Mouse (Mus musculus): Measurements from ENCODE around the gene Btbd17.

Gene Btbd17

DNA sequence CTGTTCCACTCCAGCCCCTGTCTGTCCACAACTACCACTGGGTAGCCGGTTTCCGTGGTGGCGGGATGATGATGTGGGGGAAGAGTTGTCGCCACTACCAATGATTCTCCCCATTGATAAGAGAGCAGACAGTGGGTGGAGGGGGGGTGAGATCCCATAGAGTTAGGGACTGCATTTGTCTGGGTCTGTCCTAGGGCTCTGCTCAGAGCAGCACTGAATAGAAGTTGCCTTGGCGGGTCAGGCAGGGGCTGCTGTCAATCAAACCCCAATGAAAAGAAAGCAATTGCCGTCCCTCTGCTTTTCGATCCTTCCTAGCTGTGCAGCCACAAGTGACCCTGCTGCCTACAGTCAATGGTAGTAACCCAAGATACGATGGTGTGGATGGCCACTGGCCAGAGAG is 8.2 kb upstream of the Btbd17 start:
- no peak for DNase-seq (ENCODE audit: low spot score in 2 of 2)

DNA sequence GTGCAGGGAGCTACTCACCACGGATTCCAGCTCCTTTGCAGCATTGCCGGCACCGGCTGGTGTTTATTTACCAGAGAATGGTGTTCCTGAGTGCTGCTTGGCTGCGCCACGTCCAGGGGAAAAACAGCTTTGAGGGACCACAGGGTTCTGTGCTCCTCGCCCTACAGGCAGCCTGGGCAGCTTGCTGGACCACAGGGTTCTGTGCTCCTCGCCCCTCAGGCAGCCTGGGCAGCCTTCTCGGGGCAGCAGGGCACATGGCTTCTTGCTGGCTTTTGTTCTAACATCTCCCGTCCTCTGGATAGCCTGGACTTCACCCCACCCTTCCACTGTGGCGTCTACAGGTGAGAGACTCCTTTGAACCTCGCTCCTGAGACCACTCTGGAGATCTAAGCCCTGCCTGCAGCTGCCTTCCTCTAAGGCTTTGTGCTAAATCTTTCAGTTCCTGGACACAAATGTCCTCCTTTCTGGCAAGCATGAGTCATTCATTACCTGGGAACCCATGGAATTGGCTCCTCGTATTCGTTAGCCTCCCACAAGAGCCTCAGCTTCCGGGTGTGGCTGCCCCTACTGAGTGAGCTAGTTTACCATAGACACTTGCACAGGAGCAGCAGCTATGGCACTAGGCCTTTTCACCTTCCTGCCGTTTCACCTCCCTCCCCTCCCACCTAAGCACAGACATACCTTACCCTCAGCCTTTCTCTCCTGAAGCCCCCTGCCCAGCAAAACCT is 7.0 kb upstream of the Btbd17 start:
- no peak for DNase-seq (ENCODE audit: low spot score in 2 of 2)

DNA sequence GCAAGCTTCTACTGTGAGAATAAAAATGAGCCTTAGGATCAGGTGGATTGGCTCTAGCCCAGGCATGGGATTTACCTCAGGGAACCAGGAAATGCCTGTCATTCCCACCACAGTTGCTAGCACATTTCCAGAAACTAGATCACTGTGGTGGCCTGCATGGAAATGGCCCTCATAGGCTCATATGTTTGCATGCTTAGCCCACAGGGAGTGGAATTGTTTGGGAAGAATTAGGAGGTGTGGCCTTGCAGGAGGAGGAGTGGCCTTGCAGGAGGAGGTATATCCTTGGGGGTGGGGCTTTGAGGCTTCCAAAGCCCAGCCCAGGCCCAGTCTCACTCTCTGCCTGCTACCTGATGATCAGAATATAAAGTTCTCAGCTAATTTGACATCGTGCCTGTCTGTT is 6.2 kb upstream of the Btbd17 start:
- DNase-seq (ENCODE audit: low spot score in 2 of 2) = no peak

DNA sequence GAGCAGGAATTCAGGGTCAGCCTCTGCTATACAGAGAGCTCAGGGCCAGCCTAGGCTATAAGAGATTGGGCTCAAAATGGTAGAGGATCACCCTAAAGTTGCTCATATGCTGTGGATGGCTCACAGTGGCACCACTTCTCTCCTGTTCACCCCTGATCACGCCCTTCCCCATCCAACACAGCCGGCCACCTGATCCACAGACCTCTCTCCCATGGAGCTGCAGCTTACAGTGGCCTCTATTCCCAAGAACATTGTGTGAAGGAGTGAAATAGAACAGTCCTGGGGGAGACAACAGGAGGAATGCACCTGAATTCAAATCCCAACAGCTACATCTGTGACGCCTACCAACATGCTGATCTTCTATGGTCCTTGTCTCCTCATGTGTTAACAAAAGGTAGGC is 2.9 kb upstream of the Btbd17 start, which contains the start of gene Gpr142:
TSS of gene Gpr142 (plus strand) at position 301 of the 400 bp plus-strand sequence.
- DNase-seq (ENCODE audit: low spot score in 2 of 2) = no peak

DNA sequence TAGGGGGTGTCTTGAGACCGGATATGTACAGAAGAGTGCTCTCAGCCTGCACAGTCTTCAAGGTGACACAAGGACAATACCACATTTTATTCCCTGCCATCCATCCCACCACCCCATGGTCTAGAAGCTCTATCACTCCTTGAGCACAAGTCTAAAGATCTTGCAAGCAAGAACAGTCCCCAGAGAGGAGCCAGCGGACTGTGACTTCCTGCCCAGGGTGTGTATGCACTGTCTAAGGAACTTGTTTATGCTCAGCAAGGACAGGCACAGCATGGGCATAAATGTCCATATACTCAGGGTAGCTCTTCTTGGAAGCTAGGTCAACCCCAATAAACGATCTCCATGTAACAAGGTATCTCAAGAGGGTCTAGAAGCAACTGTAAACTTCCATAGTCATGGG is 2.2 kb upstream of the Btbd17 start:
- no peak for DNase-seq (ENCODE audit: low spot score in 2 of 2)

DNA sequence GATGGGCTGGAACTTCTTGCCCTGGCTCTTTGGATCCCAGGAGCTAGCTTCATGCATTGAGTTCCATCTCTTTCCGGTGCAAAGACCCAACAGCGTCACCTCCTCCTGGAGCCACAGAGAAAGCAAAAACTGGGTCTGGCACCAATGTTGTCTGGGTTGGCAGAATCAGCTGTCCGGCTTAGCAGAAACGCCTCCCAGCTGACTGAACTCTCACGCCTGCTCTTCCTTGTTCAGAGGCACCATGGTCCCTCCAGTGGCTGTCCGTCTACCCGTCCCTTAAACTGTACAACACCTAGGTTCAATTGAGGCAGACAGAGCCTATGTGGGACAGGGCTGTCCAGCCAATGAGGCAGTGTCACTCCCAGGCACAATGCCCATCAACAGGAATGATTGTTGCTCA is 1.4 kb upstream of the Btbd17 start:
- DNase-seq (ENCODE audit: low spot score in 2 of 2) = no peak

DNA sequence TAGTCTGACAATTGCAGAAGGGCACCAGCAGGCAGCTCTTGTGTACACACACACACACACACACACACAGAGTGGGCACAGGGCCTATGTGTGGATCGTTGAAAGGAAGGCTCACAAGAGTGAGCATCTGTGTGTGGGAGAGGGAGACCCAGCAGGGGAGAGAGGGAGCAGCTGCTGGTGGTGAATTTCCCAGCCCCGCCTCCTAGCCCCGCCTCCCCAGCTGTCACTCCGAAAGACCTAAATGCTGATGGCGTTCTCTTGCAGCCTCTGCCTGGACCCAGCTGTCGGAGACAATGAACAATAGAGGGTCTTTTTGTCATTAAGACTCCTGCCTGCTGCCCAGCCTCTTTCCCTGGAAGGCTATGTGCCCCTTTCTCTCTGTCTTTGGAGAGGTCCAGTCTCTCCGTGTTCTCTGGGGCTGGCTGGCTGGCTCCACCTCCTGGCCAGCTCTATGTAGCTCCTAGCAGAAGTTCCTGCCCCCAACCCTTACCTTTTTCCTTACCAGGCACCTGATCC is 456 bp downstream of the Btbd17 start:
- DNase-seq (ENCODE audit: low spot score in 2 of 2) = peak; percentile 63 to 91

DNA sequence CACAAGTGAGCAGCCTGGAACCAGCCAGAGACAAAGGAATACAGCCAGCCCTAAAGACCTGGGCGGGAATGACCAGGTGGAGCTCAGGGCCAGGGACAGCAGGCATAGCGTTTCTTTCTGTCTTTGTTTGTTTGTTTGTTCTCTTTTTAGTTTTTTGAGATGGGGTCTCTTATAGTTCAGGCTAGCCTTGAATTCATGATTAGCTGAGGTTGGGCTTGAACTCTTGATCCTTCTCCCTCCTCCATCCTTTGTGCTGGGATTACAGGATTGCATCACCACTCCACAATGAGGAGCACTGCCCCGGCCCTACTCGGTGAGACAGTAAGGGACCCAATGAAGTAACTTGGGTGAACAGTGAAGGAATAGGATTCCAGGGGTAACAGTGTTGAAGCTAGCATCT is 1.1 kb downstream of the Btbd17 start:
- DNase-seq (ENCODE audit: low spot score in 2 of 2) = no peak

DNA sequence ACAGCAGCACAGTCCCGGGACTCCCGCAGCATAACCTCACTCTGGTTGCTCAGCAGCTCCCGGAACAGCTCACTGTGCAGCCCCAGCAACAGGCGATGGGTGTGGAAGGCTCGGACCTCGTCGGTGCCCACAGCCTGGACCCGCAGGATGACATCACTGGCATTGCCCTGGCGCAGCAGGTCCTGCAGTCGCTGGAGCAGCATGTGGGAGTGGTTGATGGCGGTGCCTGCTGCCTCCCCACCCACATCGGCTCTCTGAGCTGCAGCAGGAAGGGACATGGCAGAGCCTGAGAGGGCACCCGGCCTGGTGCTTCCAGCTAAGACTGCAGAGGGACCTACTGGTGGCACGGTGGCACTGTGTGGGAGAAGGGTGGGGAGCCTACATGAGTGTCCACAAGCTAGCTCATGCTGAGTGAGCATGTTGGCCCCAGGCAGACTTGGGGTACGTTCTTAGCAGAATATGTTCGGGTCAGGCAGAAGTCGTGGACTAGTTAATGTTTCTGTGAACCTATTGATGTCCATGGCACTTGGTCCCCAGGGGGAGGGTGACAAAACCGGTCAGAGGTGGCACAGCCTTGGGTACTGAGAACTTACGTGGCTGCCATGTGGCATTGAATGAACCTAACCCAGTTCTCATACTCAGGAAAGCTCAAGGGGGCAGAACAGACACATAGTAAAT is 1.7 kb downstream of the Btbd17 start:
- peak in 1 of 2 experiments; percentile 40 for DNase-seq (ENCODE audit: low spot score in 2 of 2)

DNA sequence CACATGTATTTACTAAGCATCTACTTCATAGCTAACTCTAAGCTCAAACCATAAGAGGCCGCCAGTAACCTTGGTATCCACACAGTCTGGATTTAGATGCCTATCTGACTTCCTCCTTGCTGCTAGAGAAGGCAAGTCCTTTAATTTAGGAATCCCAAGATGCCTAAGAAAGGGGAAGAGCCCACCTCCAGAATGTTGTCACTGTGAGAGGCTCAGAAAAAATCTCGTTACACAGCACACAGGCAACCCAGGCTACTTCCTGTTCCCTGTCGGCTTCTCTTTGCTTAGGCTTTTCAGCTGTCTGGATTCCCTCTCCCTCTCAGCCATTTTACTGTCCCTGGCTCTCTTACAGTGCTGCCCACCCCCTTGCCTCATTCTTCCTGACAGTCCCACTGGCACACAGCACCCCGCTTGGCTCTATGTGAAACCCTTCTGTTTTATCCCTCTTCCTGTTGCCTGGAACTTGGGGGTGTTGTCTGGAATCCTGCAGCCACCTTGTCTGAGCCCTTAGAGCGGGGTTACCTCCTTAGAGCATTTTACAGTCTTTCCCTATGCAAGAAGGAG is 2.7 kb downstream of the Btbd17 start:
- no peak for DNase-seq (ENCODE audit: low spot score in 2 of 2)

DNA sequence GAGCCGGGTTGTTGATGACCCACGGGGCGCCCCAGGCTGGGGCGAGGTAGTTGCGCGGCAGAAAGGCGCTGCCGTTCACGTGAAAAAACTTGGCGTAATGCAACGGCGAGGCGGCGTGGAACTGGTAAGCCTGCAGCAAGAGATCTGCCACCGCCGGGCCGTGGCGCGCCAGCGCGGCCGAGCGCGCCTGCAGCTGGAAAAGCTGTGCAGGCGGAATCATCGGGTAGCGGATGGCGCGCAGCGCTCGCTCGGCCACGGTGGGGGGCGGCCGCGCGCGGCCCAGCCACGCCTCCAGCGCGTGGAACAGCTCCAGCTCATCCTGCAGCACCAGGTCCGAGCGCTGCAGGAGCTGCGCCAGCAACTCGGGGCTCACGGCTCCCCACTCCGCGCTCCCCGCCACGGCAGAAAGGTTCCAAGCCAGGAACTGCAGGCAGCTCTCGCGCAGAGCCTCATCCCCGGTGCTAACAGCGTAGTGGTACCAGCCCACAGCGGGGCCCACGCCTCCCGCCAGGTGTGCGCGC is 3.8 kb downstream of the Btbd17 start:
- DNase-seq (ENCODE audit: low spot score in 2 of 2) = peak in 1 of 2 experiments; percentile 72

DNA sequence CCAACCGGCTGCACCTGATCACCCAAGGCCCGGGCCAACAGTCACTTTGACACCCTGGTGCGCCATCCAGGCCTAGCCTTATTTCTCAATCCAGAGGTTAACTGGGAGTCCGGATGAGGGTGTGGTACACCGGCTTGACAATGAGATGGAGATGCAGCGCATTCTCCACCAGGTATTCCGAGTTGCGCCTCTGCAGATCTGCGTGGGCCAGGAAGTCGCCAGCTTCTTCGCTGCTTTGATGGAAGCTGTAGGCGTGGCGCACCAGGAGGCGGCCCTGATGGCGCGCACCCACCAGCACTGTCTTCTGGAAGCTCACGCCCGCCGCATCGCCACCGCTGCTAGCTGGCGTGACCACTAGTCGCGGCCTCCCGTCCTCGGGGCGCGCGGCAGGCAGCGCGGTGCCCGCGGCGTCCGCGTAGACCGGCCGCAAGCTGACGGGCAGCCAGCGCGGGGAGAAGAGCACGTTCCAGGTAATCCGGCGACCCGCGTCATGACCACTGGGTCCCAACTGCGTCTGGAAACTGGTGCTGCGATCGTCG is 4.3 kb downstream of the Btbd17 start:
- peak in 1 of 2 experiments; percentile 33 for DNase-seq (ENCODE audit: low spot score in 2 of 2)

DNA sequence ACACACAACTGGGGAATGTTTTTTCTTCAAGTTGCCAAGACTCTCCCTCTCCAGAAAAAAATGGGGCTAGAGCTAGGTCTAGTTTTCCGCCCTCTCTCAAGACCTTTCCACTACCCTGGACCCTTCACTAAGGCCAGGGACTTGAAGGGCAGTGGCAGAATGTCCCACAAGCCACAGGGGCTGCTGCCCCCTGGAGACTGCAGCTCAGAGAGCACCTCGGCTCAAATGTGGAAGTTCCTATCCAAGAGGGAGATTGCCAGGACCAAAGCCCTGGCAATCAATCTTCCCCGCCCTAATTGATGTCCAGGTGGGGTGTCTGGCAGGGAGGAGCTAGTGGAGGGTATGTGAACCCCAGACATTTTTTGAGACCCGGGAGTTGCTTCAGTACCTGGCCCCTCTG is 4.9 kb downstream of the Btbd17 start:
- DNase-seq (ENCODE audit: low spot score in 2 of 2) = no peak

DNA sequence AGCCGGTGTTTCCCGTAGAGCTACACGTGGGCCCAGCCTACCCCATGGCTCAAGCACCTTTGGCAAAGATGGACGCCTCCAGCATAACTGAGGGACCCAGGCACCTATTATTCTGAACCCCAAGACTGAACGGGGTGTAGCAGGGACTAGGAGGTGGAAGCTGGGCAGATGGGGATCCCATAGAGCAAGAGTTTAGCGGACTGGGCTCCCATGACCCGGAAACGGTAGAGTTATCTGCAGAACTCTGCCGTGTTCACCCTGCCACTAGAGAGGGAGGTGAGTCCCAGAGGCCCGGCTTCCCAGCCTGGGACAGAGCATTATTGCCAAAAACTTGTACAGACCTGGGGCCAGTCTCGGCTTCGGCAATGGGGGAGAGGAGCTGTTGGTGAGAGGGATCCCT is 5.6 kb downstream of the Btbd17 start:
- DNase-seq (ENCODE audit: low spot score in 2 of 2) = no peak

DNA sequence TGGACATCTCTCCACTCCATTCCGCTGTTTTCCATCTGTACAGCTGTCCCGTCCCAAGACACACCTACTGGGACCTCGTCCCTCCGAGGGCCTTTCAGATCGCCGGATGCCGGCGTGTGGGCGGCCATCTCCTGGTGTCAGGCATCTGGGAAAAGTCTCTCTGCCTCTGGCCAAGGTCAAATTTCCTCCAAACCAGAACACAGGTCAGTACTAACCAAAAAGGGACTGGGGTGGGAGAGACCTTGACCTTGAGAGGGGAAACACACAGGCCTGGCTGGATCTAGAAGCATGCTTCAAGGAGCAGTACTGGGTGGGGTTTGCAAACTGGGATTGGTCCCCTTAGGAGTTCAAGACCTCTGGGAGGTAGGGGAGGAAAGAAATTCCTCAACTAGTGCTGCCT is 6.0 kb downstream of the Btbd17 start:
- DNase-seq (ENCODE audit: low spot score in 2 of 2) = no peak

DNA sequence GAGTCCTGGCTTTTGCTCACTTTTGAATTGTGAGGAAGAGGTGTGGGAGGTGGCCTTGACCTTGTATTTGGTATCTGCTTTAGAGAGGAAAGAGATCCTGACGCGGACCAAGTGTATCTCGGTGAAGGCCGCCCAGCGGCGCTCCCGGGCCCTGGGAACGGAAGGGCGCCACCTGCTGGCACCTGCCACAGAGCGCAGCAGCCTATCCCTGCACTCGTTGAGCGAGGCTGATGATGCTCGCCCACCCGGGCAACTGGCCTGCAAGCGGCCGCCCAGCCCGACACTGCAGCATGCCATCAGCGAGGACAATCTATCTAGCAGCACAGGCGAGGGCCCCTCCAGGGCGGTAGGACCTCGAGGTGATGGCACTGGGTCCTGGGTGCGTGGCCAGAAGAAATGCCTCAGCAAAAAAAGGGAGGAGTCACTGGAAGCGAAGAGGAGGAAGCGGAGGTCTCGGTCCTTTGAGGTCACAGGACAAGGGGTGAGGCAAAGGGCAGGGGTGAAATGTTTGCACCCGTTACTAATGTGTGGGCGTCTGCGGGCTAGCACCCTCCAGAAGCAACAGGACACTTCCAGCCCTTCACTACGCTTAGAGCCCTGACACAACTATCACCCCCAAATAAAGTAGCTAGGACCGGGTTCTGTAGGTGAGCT is 6.6 kb downstream of the Btbd17 start:
- DNase-seq (ENCODE audit: low spot score in 2 of 2) = peak; percentile 90 to 94

DNA sequence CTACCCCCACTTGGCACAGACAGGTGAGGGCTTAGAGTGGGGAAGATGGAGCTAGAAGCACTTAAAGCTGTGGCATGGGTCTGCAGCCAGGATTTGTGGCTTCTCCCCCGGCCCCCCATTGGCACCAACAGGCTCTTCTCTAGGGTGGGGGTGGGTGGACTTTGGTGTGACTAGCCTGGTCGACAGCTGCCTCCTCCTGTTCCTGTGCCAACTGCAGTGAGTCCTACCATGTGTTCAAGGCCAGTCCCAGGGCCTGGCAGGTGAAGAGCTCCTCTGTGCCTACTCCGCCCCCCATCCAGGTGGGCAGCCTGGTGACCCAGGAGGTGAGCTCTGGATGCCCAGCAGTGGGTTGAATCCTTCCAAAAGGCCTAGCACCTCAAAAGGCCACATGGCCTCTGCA is 8.1 kb downstream of the Btbd17 start:
- DNase-seq (ENCODE audit: low spot score in 2 of 2) = no peak

DNA sequence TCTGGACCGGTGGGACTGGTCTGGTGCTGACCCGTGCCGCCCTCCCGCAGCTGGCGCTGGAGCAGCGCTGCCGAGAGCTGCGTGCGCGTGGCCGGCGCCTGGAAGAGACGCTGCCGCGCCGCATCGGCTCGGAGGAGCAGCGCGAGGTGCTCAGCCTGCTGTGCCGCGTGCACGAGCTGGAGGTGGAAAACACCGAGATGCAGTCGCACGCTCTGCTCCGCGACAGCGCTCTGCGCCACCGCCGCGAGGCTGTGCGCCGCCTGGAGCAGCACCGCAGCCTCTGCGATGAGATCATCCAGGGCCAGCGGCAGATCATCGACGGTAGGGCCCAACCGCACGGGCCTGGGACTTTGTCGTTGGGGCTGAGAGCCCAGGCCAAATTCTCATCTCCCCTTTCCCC is 9.4 kb downstream of the Btbd17 start:
- no peak for DNase-seq (ENCODE audit: low spot score in 2 of 2)

DNA sequence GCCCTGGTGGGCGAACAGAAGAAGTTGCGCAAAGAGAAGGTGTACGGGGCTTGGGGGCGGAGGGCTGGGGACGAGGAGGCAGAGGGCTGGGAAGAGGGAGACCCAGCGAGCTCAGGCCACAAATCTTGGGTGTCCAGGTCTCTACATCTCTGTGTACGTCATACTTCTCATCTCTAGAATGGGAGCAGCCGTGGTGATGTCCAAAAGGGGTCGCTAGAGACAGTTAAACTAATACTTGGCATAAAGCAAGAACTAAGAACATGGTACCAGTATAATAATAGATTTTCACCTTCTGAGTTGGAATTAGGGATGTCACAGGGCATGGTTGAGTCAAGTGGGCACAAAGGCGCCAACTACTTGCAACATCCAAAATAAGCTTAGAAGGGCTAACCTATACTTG is 9.9 kb downstream of the Btbd17 start:
- DNase-seq (ENCODE audit: low spot score in 2 of 2) = no peak

DNA sequence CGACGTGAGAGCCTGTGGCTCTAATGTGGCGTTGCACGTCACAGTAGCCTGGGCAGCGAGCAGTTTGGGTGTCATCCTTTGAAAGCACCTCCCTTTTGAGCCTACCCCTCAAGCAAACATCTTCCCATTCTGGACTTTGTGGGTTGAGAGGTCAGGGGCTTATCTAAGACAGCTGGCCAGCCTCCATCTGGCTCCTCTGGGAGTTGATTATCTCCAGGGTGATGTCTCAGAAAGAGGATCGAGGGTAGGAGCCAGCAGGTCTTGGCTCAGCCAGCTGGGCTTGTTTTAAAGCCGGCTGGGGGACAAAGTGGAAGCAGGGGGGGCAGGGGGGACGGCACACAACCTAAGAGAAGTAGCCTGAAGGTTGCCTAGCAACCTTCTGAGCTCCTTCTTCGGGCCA is 15.7 kb downstream of the Btbd17 start:
- no peak for DNase-seq (ENCODE audit: low spot score in 2 of 2)

DNA sequence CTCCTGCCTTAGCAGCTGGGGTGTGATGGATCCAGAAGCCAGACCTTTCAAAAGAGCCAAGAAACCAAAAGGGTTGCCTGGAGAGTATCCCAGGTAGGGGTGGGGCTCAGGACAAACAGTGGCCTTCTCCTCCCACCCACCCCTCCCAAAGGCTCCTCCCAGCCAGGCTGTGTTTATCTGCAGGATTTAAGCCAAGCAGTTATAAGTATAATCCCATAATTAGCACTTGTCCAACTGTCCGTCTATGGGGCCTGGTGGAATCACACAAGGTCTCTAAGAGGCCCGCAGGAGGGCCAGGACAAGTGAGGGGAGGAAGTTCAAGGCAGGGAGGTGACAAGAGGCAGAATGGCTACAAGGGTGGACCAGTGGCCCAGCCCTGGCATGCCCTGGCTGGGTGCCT is 23.8 kb downstream of the Btbd17 start:
- no peak for DNase-seq (ENCODE audit: low spot score in 2 of 2)

DNA sequence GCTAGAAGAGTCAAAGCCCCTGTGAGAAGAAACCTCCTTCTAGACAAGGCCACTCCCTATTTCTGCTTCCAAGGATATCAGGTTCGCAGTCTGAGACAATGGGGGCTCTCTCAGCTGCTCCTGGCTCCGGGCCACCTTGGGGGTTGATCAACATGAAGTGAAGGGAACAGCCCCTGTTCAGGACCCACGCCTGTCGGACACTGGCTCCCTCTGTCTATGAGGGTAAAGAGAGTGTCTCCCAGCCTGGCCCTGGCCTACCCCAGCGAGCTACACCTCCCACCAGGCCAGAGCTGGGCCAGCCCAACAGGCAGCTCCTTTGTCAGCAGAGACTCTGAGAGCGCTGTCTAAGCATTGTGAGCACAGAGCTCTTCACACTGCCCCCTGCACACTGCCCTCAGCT is 25.8 kb downstream of the Btbd17 start:
- no peak for DNase-seq (ENCODE audit: low spot score in 2 of 2)
